Mouse (Mus musculus) embryo, embryonic 11 days (tissue): ENCODE measurements around the gene Gm48552.
A peak's percentile ranks its signal among the peaks of the same experiment; 100 is the strongest.

ENCODE experiments used
- DNase-seq: peaks from one replicate; pipeline ENCODE4 v3.0.0-alpha.2; 2015

Gm48552 gene

DNA sequence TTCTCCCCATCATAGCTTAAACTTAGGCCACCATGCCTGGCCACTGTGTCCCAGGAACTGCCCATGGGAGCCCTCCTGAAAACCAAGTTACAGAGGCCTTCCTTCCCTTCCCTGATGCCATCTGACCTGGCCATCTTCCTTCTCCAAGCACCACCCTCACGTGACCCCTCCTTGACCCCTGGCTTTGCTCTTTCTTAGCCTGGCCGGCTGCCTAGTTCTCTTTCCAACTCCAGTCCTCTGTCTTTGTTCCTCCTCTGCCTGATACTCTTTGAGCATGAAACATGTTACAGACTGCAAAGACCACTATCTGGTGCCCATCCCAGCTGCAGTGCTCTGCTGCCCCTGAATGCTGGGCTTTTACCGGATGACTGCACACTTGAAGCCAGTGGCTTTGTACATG is 568 bp downstream of the Gm48552 start:
- DNase-seq, result no peak

DNA sequence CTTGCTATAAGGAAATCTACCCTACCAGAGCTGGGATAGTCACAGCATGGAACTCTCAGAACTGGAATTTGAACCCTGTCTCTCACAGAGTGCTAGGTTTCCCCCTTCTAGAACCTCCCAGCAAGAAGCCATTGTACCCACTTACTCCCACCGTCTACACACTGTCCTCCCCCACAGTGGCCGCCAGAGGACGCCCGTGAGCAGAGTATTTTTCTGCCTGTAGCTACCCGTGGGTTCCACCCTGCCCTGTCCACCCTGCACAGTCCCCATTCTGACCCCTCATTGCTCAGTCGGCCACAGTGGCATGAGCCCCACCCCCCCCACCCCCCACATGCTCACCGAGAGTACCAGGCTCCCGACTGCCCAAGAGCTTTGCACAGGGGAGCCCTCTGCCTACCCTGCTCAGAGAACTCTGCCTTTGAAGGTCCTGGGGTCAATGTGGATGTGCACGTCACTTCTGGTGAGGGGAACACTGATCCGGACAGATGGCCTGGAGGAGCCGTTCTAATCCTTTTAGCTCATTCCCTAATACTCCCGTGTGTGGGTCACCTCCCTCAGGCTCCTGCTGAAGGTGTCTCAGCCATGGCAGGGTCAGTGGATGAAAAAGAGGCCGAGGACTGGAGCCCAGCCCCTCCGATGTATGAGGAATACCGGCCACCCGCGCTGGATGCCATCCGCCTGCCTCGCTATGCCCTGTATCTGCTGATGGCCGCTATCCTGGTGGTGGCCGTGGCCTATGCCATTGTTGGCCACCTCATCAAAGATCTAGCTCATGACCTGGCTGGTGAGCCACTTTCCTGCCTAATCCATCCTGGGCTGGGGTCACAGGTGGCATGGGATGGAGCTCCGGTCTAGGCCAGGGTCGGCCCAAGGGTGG is 1.2 kb downstream of the Gm48552 start:
- DNase-seq, result no peak

DNA sequence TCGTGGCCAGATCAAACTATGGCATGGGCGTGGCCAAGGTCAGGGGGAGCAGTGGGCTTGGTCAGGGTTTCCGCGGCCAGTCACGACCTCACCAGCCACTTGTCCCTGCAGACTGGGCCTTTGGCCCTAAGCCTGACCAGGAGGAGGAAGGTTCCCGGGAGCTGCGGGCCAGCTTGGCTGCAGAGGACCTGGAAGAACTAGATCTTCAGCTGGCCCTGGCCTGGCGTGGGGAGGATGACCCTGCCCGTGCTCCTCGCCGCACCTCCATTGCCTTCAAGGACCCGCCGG is 1.8 kb downstream of the Gm48552 start:
- DNase-seq, result no peak

DNA sequence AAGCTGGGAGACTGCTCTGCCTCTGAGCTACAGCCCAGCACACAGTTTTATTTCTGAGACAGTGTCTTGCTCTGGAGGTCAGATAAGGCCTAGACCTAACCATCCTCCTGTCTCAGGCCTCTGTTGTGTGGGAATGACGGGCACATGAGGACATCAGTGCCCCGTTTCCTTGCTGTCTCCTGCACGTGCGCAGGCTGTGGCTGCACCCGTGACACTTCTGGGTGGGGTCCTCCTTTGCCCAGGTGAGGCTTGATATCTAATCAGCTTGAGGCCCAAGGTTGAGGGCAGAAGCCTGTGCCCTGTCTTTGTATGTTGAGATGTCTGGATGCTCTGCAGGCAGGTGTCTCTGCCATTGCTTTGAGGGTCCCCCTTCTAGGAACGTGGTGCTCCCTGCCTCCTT is 3.5 kb downstream of the Gm48552 start:
- DNase-seq, result no peak

DNA sequence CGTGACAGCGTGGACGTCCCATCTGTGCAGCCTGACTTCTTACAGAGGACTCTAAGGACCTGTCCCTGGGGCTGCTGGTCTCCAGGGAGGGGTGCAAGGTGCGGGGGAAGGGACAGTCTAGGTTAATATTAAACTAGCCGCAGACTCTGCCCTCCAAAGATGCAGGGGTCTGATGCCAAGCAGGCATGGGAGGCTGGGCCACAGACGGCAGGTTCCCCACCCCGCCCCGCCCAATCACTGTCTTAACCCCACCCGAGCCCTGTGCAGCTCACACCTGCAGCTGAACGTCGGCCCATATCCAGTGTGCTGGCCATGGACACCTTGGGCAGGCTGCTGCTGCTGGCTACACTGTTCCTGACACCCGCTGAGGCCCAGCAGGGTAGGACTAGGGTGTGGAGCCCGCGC is 4.0 kb downstream of the Gm48552 start, which contains the start of gene Smim24:
TSS of gene Smim24 (plus strand) at position 271 of the 405 bp plus-strand sequence.
- DNase-seq, result no peak

DNA sequence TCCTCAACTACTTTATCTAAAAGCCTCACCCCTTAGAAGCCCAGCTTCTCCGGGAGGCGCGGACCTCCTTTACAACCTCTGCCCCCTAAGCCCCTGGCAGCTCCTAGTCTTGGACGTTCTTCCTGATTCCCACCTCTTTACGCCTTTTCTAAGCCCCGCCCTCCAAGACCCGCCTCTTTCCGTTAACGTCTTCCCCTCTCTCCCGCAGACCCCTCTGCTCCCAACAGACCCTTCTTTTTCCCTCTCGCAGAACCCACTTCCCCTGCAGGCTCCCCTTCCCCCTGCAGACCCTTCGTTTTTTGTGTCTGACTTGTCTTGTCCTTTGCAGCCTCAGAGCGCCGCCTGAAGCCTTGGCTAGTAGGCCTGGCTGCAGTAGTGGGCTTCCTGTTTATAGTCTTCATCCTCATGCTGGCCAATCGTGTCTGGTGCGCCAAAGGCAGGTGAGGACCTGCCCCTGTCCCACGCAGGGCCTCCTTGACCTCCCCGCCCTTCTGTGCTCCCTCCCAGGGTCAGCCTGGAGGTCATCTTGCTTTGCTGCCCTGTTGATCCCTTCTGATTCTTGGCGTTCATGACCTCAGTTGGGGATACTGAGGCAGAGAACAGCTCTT is 4.8 kb downstream of the Gm48552 start:
- no peak for DNase-seq

DNA sequence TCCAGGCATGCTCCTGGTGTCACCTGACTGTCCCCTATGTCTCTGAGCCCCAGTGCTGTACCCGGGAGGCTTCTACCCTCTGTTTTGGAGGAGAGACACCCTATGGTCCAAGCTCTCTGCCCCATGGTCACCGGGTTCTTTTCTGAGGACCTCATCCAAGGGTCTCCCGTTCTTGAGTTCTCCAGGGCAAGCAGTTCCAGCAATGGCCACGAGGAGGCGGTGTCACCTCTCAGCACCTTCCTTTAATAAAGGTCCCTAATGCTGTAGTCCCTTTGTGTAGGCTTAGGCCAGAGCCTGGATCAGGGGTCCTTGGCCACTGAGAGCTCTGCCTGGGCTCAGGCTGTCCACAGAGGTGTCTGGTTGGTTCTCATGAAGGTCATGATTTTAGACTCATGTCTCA is 6.3 kb downstream of the Gm48552 start:
- peak; percentile 79 for DNase-seq

DNA sequence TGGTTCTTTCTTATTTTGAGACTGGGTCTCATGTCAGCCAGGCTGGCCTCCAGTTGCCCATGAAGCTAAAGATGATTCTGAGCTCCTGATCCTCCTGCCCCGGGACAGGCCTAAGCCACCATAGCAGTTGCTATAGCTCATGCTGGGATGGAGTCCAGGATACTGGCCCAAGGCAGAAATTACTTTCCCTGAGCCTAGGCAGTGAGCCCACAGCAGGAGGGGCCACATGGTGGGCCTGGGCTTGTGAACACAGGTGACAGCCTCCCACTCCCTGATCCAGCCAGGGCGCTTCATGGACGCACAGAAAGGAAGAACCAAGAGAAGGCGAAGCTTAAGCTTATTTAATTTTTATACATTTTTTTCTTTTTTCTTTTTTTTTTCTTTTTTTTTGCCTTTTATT is 7.1 kb downstream of the Gm48552 start:
- no peak for DNase-seq

DNA sequence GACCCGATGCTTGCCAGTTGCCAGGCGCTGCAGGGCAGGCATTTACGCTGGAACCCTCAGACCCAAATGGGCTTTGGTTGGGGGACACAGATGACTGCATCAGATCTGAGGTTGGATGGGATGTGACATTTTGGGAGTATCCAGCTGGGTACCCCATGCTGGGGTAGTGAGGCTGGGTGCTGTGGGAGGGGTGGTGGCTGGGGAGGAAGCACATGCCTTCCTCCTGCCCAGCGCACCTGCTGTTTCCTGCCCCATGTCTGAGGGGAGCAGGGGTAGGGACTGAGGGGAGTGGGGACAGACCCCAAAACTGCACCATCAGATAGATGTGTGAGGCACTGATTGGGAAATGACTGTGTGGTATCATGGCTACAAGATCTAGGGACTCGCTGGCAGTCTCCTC is 7.9 kb downstream of the Gm48552 start:
- DNase-seq, result no peak

DNA sequence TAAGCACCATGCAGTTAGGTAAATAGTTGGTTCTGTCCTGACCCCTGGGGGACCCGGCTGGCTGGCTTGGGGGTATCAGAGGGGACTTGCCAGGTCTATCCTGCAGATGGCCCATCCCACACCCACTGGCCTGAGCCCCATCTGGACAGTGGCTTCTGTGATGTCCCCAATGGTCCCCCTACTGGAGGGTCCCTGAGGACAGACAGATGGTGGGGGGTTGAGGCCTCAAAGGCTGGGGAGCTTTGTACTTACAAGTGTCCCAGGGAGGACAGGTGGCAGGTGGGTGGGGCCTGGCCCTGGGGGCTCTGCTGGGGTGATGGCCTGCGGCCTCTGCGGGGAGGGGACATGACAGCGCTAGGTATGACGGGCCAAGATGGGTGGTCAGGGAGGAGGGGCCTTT is 10.5 kb downstream of the Gm48552 start:
- DNase-seq, result no peak

DNA sequence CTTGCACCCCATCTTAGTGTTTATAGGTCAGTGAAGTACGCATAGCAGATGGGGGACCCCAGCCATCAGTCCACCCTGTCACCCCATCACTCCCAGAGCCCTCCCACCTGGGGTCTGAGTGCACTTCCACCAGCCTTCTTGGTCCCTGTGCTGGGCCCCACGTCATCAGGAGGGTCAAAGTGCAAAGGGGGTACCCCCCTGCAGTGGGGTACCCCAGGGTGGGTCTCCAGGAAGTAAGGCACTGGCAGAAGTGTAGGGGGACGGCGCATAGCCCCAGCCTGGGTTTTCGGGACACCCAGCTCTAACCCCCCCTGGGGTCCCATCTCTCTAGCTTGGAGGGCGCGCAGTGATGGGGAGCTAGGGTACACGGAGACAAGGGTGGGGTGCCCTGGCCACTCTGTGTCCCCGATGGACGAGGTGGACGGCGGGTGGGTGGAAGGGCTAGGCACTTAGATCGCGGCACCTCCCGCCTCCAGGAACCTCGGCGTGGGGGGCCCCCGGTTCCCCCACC is 11.0 kb downstream of the Gm48552 start:
- DNase-seq, result no peak

DNA sequence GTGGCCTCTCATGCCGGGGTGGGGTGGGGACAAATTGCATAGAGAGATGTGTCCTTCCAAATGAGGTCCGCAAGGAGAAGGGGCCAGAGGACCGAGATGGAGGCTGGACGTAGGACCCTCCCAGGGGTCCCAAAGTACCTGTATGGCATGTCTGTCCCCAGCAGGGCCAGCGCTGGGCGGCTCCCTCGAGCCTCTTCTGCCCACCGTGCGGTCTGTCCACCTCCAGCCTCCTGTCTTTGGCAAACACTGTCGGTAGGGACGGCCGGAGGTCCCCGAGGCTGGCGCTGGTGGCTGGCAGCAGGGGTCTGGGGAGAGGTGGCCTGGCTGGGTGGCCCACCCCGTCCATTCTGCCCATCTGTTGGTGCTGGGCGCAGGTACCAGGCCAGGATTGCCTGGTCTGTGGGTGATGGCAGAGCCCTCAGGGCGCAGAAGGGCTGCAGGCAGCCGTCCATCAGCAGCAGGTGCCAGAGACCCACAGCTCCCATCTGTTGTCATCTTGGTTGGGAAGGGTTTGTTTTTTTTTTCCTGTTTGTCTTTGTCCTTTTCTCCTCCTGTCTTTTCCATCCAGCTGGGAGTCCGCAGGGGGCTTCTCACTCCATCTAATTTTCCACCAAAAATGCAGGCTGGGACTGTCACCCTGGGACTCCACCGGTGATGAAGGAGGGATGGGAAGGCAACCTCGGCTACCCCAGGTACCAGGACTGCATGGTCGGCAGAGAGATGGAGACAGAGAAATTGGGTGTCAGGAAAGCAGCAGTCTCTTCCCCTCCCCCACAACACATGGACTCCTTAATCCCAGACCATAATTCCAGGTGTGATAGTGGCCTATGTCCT is 11.8 kb downstream of the Gm48552 start:
- no peak for DNase-seq

DNA sequence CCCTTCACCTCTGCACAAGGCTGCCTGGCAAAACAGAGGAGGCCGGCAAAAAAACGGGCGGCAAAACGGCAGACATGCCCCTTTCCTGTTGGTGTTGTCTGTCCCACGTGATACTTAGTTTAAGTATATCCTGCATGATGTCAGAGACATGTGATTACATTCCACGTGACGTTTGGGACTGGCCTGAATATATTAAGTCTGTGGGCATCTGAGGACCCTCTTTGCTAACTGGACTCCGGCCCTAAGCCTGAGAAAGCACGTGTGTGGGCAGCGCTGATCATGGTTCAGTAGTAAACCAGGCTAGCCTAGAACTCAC is 12.4 kb downstream of the Gm48552 start:
- DNase-seq, result peak; percentile 63

DNA sequence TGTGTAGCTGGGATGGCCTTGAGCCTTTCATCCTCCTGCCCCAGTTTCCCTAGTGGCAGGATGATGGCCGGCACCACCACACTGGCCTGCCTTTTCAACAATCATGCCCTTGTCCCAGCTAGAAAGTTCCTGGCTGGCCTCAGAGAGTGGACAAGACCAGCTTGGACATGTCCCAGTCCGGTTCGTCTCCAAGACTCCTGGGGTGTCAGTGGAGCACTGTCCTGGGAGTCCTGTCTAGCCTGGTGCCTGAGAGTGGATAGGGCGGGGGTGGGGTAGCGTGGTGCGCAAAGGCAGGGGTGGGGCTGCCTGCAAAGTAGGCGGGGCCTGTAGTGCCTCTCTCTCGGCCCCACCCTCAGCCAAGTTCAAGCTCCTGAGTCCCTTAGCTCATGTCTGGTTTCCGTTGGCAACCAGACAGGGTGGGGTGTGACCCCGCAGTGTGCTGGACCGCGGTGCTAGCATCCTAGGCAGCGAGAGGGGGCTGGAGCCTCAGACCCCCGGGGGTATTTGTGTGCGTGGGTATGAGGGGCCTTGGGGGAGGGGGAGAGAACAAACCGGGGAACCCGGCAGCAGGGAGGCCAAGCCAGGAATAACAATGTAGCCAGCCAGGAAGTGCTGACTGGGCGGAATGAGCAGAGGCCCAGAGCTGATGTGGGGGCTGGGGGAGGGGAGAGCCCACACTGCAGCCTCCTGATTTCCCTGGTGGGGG is 12.9 kb downstream of the Gm48552 start:
- peak; percentile 91 for DNase-seq

DNA sequence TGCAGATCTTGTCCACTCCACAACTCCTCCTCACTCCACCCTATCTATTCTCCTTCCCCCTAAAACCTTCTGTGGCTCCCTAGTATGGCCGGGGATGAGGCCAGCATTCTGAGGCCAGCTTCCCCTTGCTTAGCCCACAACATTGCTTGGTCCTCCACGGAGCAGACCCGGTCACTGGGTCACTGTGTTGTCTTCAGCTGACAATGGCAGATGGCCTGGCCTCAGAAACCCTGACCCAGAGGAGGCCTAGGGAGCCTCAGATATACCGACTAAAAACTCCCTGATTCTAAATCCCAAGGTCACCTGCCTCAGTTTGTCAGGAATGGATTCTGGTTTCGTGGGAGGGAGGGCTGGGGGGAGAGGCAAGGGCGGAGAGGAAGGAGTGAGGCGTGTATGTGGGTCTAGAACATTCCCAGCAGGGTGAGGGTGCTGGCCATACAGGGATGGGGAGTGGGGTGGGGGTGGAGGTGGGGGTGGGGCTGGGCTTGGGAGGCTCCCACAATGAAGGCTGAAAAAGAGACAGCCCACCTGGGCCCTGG is 13.5 kb downstream of the Gm48552 start:
- no peak for DNase-seq

DNA sequence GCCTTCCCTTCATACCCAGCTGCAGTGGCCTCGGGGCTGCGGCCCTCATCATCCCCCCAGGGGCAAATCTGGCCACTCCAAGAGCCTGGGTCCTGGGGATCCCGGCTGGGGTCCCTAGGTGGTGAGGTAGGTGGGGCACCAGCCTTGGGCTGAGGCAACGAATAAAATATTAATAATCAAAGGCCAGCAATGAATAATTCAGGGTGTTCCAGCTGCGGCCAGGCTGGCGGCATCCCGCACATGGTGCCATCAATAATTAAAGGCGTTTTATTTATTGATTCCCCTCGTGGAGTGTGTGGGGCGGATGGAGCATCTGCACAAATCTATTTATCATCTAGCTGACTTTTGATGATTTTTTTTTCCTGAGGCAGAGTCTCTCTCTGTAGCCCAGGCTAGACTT is 14.7 kb downstream of the Gm48552 start:
- no peak for DNase-seq

DNA sequence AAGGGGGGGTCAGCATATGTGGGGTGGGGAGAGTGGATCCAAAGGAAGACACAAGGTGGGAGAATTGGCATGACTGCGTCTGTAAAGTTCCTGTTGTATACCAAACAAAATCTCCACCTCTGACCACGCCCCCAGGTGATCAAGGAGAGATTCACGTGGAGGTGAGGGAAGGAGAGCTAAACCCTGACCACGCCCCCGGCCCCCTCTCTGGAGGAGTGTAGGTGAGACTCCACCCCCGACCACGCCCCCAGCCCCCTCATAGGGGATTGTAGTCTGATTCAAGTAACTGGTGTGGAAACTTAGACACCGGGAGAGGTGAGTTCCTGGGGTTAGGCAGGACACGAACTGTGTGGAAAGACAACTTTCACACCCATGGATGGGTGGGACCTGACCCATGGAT is 15.3 kb downstream of the Gm48552 start:
- DNase-seq, result no peak

DNA sequence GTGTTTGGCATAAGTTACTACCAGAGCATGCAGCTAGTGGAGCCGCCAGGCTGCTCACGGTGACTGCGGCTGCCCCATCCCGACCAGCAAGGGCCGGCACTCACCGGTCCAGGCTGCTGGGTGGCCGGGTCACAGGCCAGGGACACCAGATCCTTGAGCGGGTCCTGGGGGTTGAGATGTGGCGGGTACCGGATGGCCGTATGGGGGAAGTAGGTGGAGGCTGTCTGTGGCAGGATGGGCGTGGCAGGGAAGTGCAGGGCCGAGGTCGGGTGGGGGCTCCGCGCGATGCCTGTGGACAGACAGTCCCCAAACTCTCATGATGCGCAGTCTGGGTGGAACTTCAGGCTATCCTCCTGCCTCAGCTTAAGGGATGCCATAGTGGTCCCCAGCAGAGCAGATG is 15.9 kb downstream of the Gm48552 start:
- DNase-seq, result no peak

DNA sequence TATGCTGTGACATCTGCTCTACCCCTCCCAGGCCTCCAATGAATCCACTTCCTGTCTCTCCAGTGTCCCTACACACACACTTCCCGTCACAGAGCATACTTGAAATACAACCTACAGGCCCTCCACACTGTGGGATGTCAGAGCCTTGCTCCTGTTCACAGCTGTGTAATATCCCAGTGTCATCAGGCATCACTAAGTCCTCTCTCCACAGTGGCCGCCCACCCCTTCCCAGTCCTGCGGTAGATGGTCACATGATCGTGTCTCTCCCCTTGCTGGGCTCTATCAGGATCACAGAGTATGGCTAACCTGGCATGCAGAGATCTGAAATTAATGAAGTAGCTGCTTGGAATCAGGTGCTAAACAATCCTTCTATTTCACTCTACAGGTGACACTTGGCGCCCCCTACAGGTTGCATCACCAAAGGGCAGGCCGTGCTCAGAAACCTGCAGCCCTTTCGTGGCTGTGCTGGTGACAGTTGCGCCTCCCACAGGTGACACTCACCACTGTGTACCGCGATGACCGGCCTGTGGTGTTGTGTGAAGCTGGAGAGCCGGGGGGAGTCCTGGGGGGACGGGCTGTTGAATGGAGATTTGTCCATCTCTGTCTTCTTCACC is 16.9 kb downstream of the Gm48552 start:
- DNase-seq, result peak; percentile 57

DNA sequence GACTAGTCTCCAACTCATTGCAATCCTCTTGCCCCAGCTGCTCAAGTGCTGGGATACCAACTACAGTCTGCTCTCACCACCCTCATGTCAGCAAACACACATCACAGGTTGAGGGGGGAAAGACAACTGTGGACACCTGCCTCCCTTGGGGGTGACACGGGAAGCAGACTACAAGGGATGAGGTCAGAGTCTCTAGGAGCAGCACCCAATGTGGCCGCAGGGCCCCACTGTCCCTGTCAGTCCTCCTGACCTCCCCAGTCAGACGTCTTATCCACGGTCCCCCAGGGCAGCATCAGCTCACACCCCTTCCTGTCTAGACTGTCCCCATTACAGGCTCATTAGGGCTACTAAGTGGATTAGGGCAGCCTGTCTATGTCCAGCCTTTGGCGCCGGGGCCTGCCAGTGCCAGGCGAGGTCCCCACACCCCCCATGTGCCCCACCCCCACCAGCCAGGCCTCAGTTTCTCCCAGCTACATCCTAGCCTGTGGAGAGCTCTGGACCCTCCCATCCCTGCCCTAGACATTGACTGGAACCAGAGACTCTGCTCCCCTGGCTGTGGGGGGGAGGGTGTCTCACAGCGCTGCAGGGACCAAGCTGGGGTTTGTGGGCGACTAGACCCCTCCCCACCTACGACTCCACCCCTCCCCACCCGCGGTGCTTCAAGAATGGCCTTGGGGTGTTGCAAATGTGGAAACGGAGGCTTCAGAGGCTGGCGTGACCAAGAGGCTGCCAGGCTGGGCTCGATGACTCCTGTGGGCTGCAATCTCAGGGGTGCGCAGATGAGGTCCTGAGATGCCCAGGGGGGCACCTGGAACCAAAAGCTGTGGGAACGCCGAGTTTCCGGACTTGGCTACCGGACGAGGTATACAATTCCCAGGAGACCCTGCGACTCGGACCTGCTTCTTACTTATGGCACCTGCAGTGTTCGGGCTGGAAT is 18.0 kb downstream of the Gm48552 start:
- DNase-seq, result no peak
